Mouse (Mus musculus) induced T-regulatory cell, adult 2 months (primary cell): ENCODE measurements at regions not wholly inside any gene's neighbourhood (a gene's known extent, or its start where the extent isn't known, plus 50 kb on each side); places are given as distances from the start of the nearest gene placed in this dataset.
A peak's percentile ranks its signal among the peaks of the same experiment; 100 is the strongest.

Experiments
- DNase-seq: peaks from one replicate; pipeline ENCODE4 v3.0.0-alpha.2; 2012; ENCODE audit warnings: low read depth

DNA sequence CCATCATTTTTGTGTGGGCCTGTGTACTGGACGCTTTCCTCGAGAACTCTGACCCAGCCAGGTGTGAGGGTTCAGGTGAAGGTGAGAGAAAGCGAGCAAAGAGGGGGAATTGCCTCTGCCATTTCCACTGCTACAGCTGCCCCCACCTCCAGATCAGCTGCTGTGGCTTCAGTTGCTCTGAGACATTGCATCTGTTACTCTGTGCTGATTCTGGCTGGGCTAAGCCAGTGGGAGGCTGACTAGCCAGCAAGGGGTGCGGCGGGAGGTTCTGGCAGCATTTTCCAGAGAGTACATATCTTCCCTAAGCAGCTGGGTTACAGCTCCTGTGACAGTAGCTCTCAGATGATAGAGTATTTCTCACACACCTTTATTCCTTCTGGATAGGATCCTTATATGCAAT lies 712.7 kb upstream of the Cdh18 start:
- DNase-seq = no peak

GRCm38 (mm10) chr15:21858540-21858939 lies 690.3 kb upstream of the Cdh18 start:
- no peak for DNase-seq

DNA sequence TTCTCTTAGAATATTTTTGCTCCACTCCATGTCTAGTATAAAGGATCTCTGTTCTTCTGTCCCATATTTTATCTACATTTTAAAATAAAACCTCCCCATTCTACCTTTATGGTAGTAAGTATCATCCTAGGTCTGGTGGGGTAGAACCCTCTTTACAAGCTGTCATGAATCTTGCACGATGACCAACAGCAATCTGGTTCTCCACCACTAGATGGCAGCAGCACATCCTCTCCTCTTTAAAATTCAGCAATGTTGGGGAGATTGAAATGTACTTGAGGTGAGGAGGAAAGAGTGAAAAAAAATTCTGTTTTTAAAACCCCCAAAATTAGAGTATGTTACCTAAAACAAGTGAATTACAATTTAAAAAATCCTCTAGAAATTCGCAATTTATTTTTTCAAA lies 663.6 kb upstream of the Cdh18 start:
- DNase-seq = peak; percentile 32
